Mouse (Mus musculus) liver, adult 2 months (tissue): ENCODE measurements around the gene Olfr1271. TPM values are rescaled to one million over a fixed set of nuclear protein-coding genes. Genes with fewer than 3 reads are reported as not detected.
"Not testable (repeated sequence)": the region's sequence is repeated elsewhere in the genome, so short reads cannot be mapped to it uniquely, and the experiment has no call there.

Experiments
- DNase-seq: peaks from one replicate; pipeline ENCODE4 v3.0.0-alpha.2; 2011; ENCODE audit warnings: low read depth, low spot score; ENCODE audit errors: extremely low read depth
- H3K27ac ChIP-seq: fragments of 200-500 bp; replicated peaks from 2 replicates; pipeline ENCODE4 v1.5.1; 2012; ENCODE audit warnings: low read depth, mild to moderate bottlenecking, control low read depth, inconsistent platforms, low read length; ENCODE audit not compliant: insufficient read depth
- H3K27me3 ChIP-seq: fragments of 200-500 bp; 2 replicates; pipeline ENCODE4 v1.6.1; 2012; ENCODE audit warnings: mild to moderate bottlenecking, moderate library complexity, low read length, inconsistent platforms; ENCODE audit not compliant: control insufficient read depth, insufficient read depth
- H3K36me3 ChIP-seq: fragments of 200-500 bp; 2 replicates; pipeline ENCODE4 v1.6.1; 2012; ENCODE audit warnings: low read length, inconsistent platforms; ENCODE audit not compliant: control insufficient read depth, insufficient read depth
- H3K4me1 ChIP-seq: fragments of 200-500 bp; 2 replicates; pipeline ENCODE4 v1.6.1; 2011; ENCODE audit warnings: low read length; ENCODE audit not compliant: control insufficient read depth, insufficient read depth
- H3K4me3 ChIP-seq: fragments of 200-500 bp; 2 replicates; pipeline ENCODE4 v1.5.1; 2011; ENCODE audit warnings: low read depth, mild to moderate bottlenecking, control low read depth, low read length, moderate library complexity; ENCODE audit not compliant: insufficient read depth
- H3K79me2 ChIP-seq: fragments of 200-500 bp; 2 replicates; pipeline ENCODE4 v1.6.1; 2012; ENCODE audit warnings: inconsistent platforms, mild to moderate bottlenecking, low read length, moderate library complexity; ENCODE audit not compliant: control insufficient read depth, insufficient read depth
- H3K9ac ChIP-seq: fragments of 200-500 bp; 2 replicates; pipeline ENCODE4 v1.6.1; 2012; ENCODE audit warnings: low read depth, mild to moderate bottlenecking, control low read depth, inconsistent platforms, low read length
- CTCF ChIP-seq: fragments of 200-500 bp; IDR thresholded peaks from 2 replicates; pipeline ENCODE4 v1.5.1; 2011; ENCODE audit warnings: low read depth, low read length, control low read depth
- POLR2A ChIP-seq: fragments of 200-500 bp; IDR thresholded peaks from 2 replicates; pipeline ENCODE4 v1.6.1; 2011; ENCODE audit warnings: low read length, control low read depth; ENCODE audit not compliant: insufficient read depth; ENCODE audit errors: extremely low read depth
- WGBS: fragments of 180-500 bp; shearing (Covaris S2); methylation state at CpG from one replicate; pipeline ENCODE4 v1.1.7; 2018; 5-methylcytosine and 5-hydroxymethylcytosine counted together
- polyA plus RNA-seq: library from polyadenylated mRNA; depleted of rRNA; stranded (reverse); fragments of >200 nt; gene quantifications from 2 replicates; pipeline ENCODE4 v1.2.3, GENCODE M21; 2012; rRNA removed
- total RNA-seq: library from RNA; depleted of rRNA; stranded (reverse); fragments of >200 nt; gene quantifications from 2 replicates; pipeline ENCODE4 v1.2.3, GENCODE M21; 2014; rRNA removed

Gene Olfr1271
- total RNA-seq = not detected in 2 replicates
- polyA plus RNA-seq = not detected in 2 replicates

- 82% methylated on average over 2 of the region's 2 CpGs for WGBS
- Histone ChIP-seq H3K4me3 (no peak within 1 kb of the TSS), H3K27ac (no peak within 1 kb of the TSS), H3K9ac (no peak within 1 kb of the TSS), H3K36me3 (no peaks in the 10 kb centered on the region), H3K79me2 (no peaks in the 10 kb centered on the region), H3K4me1 (no peaks in the 10 kb centered on the region), H3K27me3 (no peaks in the 10 kb centered on the region)
- TF ChIP-seq CTCF (no peak), POLR2A (no peak)
- no peak for DNase-seq
Observed at GRCm38 (mm10) chr2:90270932-90271331, at the start of gene Olfr1271. TSS of gene Olfr1271 (minus strand) at chr2:90271032.

- Histone ChIP-seq H3K36me3 (no peaks in the 10 kb centered on the region), H3K27me3 (no peaks in the 10 kb centered on the region), H3K4me3 (no peak within 1 kb of the TSS), H3K27ac (no peak within 1 kb of the TSS), H3K79me2 (no peaks in the 10 kb centered on the region), H3K9ac (no peak within 1 kb of the TSS), H3K4me1 (no peaks in the 10 kb centered on the region)
- 87% methylated on average over 6 of the region's 6 CpGs for WGBS
- TF ChIP-seq POLR2A (no peak), CTCF (no peak)
- DNase-seq = no peak
Observed at GRCm38 (mm10) chr2:90292741-90293140, 21.9 kb upstream of the Olfr1271 start, which contains the start of gene Olfr1272. TSS of gene Olfr1272 (minus strand) at chr2:90292841.

GRCm38 (mm10) chr2:90257492-90257891 lies 13.3 kb downstream of the Olfr1271 start, which contains the start of gene Olfr142:
TSS of gene Olfr142 (minus strand) at chr2:90257592.
- Histone ChIP-seq H3K36me3 (no peaks in the 10 kb centered on the region), H3K4me3 (no peak within 1 kb of the TSS), H3K4me1 (no peaks in the 10 kb centered on the region), H3K9ac (no peak within 1 kb of the TSS), H3K27ac (no peak within 1 kb of the TSS), H3K79me2 (no peaks in the 10 kb centered on the region), H3K27me3 (no peaks in the 10 kb centered on the region)
- TF ChIP-seq POLR2A (no peak), CTCF (no peak)
- no peak for DNase-seq
- WGBS = 90% methylated on average over 4 of the region's 4 CpGs

- H3K79me2 ChIP-seq, H3K27me3 ChIP-seq, DNase-seq, H3K4me3 ChIP-seq, H3K9ac ChIP-seq, H3K27ac ChIP-seq, H3K36me3 ChIP-seq, H3K4me1 ChIP-seq: not testable (repeated sequence)
- WGBS = no CpG with 5 or more reads among the region's 6 CpGs
Observed at GRCm38 (mm10) chr2:90224393-90224792, 46.4 kb downstream of the Olfr1271 start, which contains the start of gene Olfr1506. TSS of gene Olfr1506 (minus strand) at chr2:90224493.

Other genes starting within 250 kb of the Olfr1271 start
- not detected in 2 replicates for gene Olfr1264, start 245.5 kb downstream of the Olfr1271 start, total RNA-seq
- not detected in 2 replicates for gene Olfr1264, start 245.5 kb downstream of the Olfr1271 start, polyA plus RNA-seq
- gene Olfr1265, start 235.7 kb downstream of the Olfr1271 start, total RNA-seq = not detected in 2 replicates
- not detected in 2 replicates for gene Olfr1265, start 235.7 kb downstream of the Olfr1271 start, polyA plus RNA-seq
- gene Olfr140, start 207.4 kb downstream of the Olfr1271 start, total RNA-seq = not detected in 2 replicates
- gene Olfr140, start 207.4 kb downstream of the Olfr1271 start, polyA plus RNA-seq = not detected in 2 replicates
- not detected in 2 replicates for gene Olfr1269, start 149.6 kb downstream of the Olfr1271 start, total RNA-seq
- gene Olfr1269, start 149.6 kb downstream of the Olfr1271 start, polyA plus RNA-seq = not detected in 2 replicates
- gene Olfr32, start 128.7 kb downstream of the Olfr1271 start, total RNA-seq = not detected in 2 replicates
- not detected in 2 replicates for gene Olfr32, start 128.7 kb downstream of the Olfr1271 start, polyA plus RNA-seq
- gene Olfr1270, start 117.9 kb downstream of the Olfr1271 start, total RNA-seq = not detected in 2 replicates
- gene Olfr1270, start 117.9 kb downstream of the Olfr1271 start, polyA plus RNA-seq = not detected in 2 replicates
- gene Olfr1506, start 46.5 kb downstream of the Olfr1271 start, total RNA-seq = not detected in 2 replicates
- gene Olfr1506, start 46.5 kb downstream of the Olfr1271 start, polyA plus RNA-seq = not detected in 2 replicates
- not detected in 2 replicates for gene Olfr142, start 13.4 kb downstream of the Olfr1271 start, total RNA-seq
- gene Olfr142, start 13.4 kb downstream of the Olfr1271 start, polyA plus RNA-seq = not detected in 2 replicates
- gene Olfr1272, start 21.8 kb upstream of the Olfr1271 start, total RNA-seq = not detected in 2 replicates
- gene Olfr1272, start 21.8 kb upstream of the Olfr1271 start, polyA plus RNA-seq = not detected in 2 replicates
- gene Gm13769, start 51.2 kb upstream of the Olfr1271 start, total RNA-seq = not detected in 2 replicates
- gene Gm13769, start 51.2 kb upstream of the Olfr1271 start, polyA plus RNA-seq = not detected in 2 replicates
- gene Olfr1274-ps, start 127.7 kb upstream of the Olfr1271 start, total RNA-seq = not detected in 2 replicates
- not detected in 2 replicates for gene Olfr1274-ps, start 127.7 kb upstream of the Olfr1271 start, polyA plus RNA-seq